Mouse (Mus musculus): ENCODE results near the gene Mical3.

Mical3 gene

DNA sequence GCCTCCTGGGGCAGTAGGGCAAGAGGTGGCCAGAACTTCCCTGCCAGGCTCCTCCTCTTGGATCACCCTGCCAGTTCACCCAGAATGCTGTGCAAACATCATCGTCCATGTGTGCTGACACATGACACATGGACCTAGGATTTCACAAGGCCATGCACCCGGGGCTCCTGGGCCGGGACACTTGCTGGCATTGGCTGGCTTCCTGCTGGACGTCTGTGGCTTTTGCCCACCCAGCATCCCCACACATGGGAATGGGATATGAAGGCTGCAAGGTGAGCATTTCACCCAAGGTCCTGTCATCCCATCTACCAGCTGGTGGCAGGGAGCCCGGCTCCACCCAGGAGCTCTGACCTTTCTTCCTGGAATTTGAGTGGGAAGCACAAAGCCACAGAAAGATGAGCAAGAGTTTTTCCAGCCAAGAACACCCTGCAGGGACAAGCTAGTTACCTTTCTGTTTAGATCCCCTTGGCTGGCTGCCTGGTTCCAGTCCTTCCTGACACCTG is 8.0 kb downstream of the Mical3 start:
- in situ Hi-C loops (cut with MboI; ENCODE audit: low pct_unique_long_range_greater_than_20kb in 1 of 2, low sequenced_read_pairs in 2 of 2, unreplicated experiment in 1 of 2): loop anchor here in 1 of 2 experiments (5.0 kb wide), 1 partner anchor 150 kb away; no protein-coding TSS in a partner anchor

DNA sequence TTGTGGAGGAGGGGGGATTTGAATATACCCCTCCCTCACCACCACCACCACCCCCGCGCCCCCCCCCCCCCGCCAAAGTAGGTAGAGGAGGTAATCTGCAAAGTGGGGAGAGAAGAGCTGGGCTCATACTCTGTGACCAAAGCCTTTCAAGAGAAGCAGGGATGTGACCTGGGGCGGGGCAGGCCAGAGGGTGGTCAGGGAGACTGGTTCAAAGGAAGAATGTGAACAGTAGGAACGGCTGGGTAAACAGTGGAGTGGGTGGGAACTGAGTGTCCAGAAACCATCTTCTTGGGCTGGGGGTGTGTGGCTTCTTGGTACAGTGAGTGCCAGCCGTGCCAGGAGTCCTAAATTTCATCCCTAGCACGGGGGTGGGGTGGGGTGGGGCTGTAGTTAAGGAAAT is 10.0 kb downstream of the Mical3 start:
- in situ Hi-C loops (cut with MboI; ENCODE audit: low pct_unique_long_range_greater_than_20kb in 1 of 2, low sequenced_read_pairs in 2 of 2, unreplicated experiment in 1 of 2): loop anchor here in 1 of 2 experiments (5.0 kb wide), 1 partner anchor 148 kb away; no protein-coding TSS in a partner anchor

- in situ Hi-C loops (cut with MboI; ENCODE audit: low pct_unique_long_range_greater_than_20kb in 1 of 2, low sequenced_read_pairs in 2 of 2, unreplicated experiment in 1 of 2): loop anchor here in 1 of 2 experiments (10.0 kb wide), 1 partner anchor 133 kb away; no protein-coding TSS in a partner anchor
Measured at GRCm38 (mm10) chr6:121117971-121118755, 12.6 kb downstream of the Mical3 start.

GRCm38 (mm10) chr6:121117142-121117541 is 13.7 kb downstream of the Mical3 start:
- in situ Hi-C loops (cut with MboI; ENCODE audit: low pct_unique_long_range_greater_than_20kb in 1 of 2, low sequenced_read_pairs in 2 of 2, unreplicated experiment in 1 of 2): loop anchor here in 1 of 2 experiments (10.0 kb wide), 1 partner anchor 132 kb away; no protein-coding TSS in a partner anchor

GRCm38 (mm10) chr6:121116434-121116833 is 14.4 kb downstream of the Mical3 start:
- in situ Hi-C loops (cut with MboI; ENCODE audit: low pct_unique_long_range_greater_than_20kb in 1 of 2, low sequenced_read_pairs in 2 of 2, unreplicated experiment in 1 of 2): loop anchor here in 1 of 2 experiments (10.0 kb wide), 1 partner anchor 132 kb away; no protein-coding TSS in a partner anchor

DNA sequence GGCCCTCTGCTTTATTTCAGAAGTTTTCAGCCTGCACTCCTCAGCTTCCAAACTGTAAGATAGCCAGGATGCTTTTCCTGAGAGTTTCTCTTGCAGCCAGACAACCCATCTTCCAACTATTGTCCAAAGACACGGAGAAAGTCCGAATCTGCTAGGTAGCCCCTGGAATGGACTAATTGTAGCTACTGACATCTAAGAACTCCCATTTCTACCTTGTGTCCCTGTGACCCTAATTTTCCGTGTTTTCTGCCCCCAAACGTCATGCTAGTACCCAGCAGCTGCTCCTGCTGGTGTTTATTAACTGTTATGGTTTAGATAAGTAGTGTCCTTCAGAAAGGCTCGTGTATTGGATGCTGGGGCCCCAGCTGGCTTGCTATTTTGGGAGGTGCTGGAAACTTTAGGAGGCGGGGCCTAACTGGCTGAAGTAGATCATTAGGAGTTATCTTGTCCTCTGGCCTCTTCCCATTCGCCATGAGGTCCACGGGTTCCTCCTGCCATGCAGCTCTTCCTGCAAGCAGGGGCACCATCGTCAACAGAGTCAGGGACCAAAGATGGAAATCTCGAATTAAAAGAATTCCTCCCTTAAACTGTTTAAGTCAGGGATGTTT is 19.2 kb downstream of the Mical3 start:
- in situ Hi-C loops (cut with MboI; ENCODE audit: low pct_unique_long_range_greater_than_20kb in 1 of 2, low sequenced_read_pairs in 2 of 2, unreplicated experiment in 1 of 2): loop anchor here in 1 of 2 experiments (10.0 kb wide), 1 partner anchor 127 kb away; no protein-coding TSS in a partner anchor

- in situ Hi-C loops (cut with MboI; ENCODE audit: low pct_unique_long_range_greater_than_20kb in 1 of 2, low sequenced_read_pairs in 2 of 2, unreplicated experiment in 1 of 2): loop anchor here in 1 of 2 experiments (10.0 kb wide), 1 partner anchor 125 kb away; no protein-coding TSS in a partner anchor
Measured at GRCm38 (mm10) chr6:121109998-121110603, 20.7 kb downstream of the Mical3 start.

GRCm38 (mm10) chr6:121109181-121109981 is 21.4 kb downstream of the Mical3 start:
- in situ Hi-C loops (cut with MboI; ENCODE audit: low pct_unique_long_range_greater_than_20kb in 1 of 2, low sequenced_read_pairs in 2 of 2, unreplicated experiment in 1 of 2): no loop called here

DNA sequence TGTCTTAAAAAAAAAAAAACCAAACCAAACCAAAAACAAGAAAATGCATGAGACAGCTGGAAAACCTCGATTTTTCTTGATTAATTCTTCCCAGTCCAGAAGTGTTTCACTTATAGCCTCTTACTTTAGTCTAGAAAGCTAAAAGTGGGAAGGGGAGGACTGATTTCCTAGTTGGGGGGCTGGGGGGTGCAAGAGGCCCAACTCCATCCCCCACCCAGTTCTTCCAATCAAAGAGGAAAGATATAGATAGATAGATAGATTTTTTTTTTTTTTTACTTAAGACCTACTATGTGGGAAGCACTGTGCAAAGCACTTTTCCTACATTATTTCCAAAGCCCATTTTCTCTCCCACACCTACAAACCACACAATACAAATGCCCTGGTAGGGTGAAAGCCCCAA is 22.7 kb downstream of the Mical3 start:
- in situ Hi-C loops (cut with MboI; ENCODE audit: low pct_unique_long_range_greater_than_20kb in 1 of 2, low sequenced_read_pairs in 2 of 2, unreplicated experiment in 1 of 2): no loop called here

DNA sequence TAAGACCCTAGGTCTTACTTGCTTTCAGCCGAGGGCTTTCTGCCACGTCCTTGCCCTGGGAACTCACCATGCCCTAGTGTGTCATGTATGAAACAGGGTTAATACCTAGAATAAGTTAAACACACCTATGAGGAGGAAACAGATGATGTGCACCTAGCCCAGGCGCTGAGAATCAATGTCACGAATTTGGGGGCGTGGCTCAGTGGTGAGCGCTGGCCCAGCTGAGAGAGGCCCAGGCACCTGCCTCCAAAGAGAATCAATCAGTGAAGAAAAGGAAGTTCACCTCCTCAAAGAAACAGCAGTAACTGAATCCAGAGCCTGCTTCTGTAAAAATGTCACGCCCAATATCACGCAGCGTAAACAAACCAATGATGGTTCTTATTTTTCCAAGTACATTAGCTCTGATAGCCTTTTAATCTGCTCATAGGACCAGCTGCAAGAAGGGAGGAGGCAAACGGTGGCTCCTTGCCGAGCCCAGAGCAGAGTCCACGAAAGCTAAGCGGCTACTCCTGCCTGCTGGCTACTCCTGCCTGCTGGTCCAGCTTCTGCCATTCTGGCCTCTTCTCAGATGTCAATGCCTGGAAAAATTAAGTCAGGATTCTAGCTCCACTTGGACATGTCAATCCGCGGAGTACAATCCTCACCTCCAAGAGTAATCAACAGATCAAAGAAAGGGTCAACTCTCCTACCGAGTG is 23.9 kb downstream of the Mical3 start:
- in situ Hi-C loops (cut with MboI; ENCODE audit: low pct_unique_long_range_greater_than_20kb in 1 of 2, low sequenced_read_pairs in 2 of 2, unreplicated experiment in 1 of 2): no loop called here

- in situ Hi-C loops (cut with MboI; ENCODE audit: low pct_unique_long_range_greater_than_20kb in 1 of 2, low sequenced_read_pairs in 2 of 2, unreplicated experiment in 1 of 2): no loop called here
Measured at GRCm38 (mm10) chr6:121105726-121106125, 25.1 kb downstream of the Mical3 start.

DNA sequence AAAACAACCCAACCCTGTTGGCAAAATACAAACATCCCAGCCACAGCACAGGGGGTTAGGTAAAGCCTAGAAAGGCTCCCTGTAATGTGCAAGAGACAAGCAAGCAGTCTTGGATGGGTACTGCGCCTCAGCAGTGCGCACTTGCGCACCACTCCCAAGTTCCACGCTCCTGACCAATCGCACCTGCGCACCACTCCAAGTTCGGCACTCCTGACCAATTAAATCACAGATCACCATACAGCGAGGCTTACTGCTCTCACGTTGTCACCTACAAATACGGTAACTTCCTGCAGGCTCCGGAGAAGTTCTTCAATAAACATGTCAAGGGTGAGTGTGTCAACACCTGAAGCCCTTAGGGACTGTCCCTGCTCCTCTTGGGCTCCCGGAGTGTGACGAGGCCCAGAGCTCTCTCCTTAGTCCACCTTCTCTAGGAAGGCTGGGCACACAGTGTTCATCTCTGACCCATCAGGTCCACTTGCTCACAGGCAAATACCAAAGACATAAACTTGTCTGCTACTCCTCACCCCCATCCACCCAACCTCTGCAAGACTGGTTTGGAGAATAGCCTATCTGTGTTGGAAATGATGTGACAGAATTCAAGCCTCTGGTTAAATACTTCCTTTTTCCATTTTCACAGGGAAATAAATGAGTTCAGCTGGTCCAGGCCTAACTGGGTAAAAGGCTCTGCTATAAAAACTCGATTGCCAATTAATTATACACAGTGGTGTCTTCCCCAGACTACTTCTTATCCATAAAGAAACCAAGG is 27.2 kb downstream of the Mical3 start:
- in situ Hi-C loops (cut with MboI; ENCODE audit: low pct_unique_long_range_greater_than_20kb in 1 of 2, low sequenced_read_pairs in 2 of 2, unreplicated experiment in 1 of 2): no loop called here

DNA sequence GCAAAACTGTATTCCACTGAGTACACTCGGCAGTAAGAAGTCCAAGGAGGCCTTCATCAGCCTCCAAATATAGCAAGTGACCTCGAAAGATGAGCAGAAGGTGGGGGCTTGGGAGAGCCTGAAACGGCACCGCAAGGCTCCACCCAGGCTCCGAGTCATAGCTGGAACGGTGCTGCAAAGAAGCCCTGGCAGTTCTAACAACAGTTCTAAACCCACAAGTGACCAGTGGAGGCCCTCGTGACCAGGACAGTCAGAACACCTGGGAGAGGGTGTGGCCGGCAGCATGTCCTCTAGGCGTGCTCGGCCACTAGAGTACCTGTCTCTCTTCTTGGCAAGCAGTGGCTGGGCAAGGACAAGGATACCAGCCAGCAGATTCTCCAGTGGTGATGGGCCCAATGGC is 27.9 kb downstream of the Mical3 start:
- in situ Hi-C loops (cut with MboI; ENCODE audit: low pct_unique_long_range_greater_than_20kb in 1 of 2, low sequenced_read_pairs in 2 of 2, unreplicated experiment in 1 of 2): no loop called here

GRCm38 (mm10) chr6:121102084-121102483 is 28.7 kb downstream of the Mical3 start:
- in situ Hi-C loops (cut with MboI; ENCODE audit: low pct_unique_long_range_greater_than_20kb in 1 of 2, low sequenced_read_pairs in 2 of 2, unreplicated experiment in 1 of 2): no loop called here

GRCm38 (mm10) chr6:121101201-121101600 is 29.6 kb downstream of the Mical3 start:
- in situ Hi-C loops (cut with MboI; ENCODE audit: low pct_unique_long_range_greater_than_20kb in 1 of 2, low sequenced_read_pairs in 2 of 2, unreplicated experiment in 1 of 2): no loop called here

DNA sequence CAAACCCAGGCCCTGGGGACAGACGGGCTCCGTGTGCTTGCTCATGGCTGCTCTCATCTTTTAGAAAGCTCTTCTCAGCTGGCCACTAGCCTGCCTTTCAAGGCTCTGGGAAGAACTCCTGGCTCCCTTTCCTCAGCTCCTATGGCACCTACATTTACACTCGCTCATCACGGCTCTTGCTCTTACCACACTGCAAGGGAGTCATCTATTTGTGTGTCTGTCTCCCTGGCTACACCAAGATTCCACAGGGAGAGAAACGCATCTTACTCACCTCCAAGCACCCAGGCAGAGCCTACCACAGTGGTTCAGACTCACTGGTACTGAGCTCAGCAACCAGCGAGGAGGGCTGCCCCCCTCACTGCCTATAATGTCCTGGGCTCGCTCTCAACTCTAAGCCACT is 31.0 kb downstream of the Mical3 start:
- in situ Hi-C loops (cut with MboI; ENCODE audit: low pct_unique_long_range_greater_than_20kb in 1 of 2, low sequenced_read_pairs in 2 of 2, unreplicated experiment in 1 of 2): no loop called here

- in situ Hi-C loops (cut with MboI; ENCODE audit: low pct_unique_long_range_greater_than_20kb in 1 of 2, low sequenced_read_pairs in 2 of 2, unreplicated experiment in 1 of 2): no loop called here
Measured at GRCm38 (mm10) chr6:121099228-121099608, 31.6 kb downstream of the Mical3 start.
